Mouse (Mus musculus) right cerebral cortex, postnatal 10 days (tissue): ENCODE measurements around the gene Nfkb2.

ENCODE experiments used
- DNase-seq, 2 experiments: peaks; one replicate each; pipeline ENCODE4 v3.0.0; 2021; ENCODE audit warnings: low spot score in 2 of 2

Nfkb2 gene

DNA sequence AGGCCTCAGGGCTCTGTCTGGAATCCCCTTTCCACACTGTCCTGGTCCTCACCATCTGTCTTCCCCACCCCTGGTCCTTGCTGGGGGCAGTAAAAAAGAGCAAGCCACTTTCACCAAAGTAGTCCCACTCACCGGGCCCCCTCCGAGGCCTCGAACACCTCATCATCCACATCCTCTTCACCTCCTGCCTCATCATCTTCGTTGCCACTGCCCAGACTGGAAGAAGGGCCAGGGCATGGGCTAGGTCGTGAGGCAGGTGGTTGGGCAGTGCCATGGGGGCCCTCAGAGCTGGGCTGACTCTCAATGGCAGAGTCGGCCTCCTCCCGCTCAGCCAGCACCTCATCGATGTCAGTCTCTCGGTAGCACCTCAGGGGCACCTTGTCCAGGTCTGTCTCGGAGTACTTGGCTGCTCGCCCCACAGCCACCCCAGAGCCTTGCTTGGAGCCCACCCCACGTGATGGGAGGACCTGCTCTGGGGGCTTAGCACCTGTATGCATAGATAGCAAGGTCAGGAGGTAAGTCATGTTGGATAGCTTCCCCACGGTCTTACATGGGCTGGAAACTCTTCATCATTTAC lies 19.0 kb downstream of the Nfkb2 start:
- peak in 1 of 2 experiments; percentile 46 for DNase-seq

DNA sequence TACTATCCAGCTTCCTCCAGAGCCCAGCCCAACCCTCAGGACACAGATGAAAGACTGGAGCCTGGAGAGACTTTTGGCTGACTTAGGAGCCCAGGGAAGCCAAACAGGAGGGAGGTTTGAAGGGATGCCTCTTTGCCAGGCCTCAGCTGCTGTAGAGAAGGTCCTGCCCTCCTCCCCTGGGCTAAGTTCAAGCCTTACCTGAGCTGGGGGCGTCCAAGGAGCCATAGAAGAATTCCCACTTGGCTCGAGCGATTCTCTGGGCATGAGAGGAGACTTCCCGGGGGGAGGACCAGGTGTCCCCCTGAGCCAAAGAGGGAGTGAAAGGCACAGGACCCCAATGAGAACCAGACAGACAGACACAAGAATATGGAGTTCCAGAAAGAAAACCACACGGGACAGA lies 19.6 kb downstream of the Nfkb2 start:
- no peak for DNase-seq

DNA sequence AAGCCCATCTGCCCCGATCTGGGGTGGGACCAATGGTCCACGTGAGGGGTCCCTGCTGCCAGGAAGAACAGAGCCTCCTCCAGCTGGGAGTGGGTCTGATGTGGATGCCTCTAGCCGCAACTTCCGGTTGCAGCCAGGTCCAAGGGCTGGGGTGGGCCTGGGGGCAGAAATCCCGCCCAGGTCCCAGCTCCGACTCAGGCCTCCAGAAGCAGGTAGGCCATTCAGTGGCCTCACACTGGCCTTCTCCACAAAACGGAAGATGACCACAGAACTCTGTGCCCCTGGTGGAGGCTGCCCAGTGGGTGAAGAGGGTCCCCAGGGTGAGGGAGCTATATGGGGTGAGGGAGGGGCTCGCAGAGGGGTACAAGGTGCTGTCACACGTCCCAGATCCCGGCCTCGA lies 20.2 kb downstream of the Nfkb2 start:
- no peak for DNase-seq

DNA sequence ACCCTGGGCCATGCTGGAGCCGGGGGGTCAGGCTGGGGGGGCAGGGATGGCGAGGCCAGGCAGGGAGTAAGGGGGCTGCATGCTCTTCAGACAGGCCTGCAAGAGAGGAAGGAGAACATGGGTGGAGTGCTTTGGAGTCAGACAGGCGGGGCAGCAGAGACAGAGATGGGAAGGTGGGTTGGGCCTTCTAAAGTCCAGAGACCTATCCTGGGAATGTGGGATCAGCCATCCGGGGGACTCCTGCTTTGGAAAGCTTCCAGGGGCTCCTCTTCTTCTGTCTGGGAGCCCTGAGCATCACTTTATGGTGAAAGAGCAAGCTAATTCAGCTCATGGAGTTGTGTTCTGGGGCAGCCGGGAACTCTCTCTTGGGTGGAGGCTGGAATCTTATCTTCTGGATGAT lies 20.8 kb downstream of the Nfkb2 start:
- DNase-seq: no peak

DNA sequence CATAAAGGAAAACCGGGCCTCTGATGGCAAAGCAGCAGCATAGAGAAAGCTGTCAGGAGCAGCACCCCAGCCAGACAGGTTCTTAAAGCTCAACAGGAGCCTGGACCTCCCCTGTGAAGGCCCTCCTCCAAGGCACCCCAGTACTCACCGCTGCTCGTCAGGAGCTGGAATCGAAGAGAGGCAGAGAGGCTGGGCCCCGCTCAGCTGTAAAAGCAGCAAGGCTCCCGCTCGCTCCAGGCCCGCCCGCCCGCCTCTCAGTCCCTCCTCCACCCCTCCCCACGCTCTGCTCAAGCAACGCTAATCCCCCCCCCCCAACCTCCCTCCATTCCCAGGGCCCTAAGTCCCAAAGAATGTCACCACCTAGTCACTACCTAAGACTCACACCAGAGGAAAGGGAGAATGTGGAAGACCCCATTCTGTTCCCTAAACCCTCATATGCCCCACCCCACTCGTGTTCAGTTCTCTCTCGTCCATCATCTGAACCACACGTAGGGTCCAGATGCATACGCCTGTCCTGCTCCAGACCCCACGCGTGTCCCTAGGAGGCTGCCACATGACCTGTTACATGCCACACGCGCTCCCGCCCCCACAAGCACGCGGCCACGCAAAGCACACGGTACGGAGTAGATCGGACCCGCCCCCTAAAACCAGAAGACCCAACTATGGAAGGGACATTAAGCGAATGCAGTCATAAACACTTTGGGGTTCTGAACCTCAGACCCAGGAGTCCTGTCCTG lies 22.1 kb downstream of the Nfkb2 start:
- peak; percentile 63 to 76 for DNase-seq

DNA sequence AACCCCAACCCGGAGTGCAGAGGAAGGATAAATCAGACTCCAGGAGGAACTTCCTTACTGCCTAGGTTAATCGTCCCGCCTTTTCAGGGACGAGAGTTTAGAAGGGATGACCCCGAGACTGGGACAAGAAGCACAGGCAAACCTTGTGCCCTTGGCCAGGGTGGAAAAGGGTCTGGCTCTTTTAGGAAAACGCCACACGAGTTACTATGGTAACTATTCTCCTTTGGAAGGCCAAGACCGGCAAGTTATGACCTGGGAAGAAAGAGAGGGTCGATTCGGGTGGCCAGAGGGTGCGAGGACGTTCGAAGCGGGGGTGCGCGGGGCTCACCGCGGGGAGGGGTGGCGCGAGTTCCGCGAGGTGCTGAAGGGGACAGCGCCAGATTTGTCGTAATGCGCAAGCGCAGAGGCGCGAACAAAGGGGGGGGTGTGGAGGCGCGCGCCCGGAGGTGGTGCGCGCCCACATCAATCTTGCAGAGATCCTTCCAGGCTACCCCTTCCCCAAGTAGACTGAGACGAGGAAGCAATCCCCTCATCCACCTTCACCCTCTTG lies 22.7 kb downstream of the Nfkb2 start, which contains the start of gene Psd:
Gene Psd, minus strand, starts transcription at position 401 of the 550 bp plus-strand sequence.
- DNase-seq: peak; percentile 80 to 83

DNA sequence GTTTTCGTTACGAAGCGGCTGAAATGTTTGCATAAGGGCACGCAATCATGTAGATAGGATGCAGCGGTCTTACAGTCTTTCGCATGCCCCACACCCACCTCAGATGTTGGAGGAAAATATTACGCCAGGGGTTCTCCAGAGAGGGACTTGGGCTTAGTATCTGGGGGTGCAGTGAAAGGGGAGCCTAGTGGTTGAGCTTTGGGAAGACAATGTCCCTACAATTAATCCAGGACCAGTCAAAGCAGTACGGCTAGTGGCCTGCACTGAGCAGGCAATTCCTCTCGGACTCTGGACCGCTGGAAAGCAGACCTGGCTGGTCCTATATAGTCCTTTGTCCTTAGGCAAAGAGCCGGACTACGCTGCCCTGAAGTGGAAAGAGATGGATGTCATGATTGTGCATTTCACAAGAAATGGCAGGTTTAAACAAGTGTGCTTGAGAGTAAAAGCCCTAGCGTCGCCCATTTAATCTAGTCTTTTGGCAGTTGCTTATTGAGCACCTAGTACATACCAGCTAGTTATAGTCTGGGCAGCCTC lies 23.5 kb downstream of the Nfkb2 start:
- DNase-seq: peak in 1 of 2 experiments; percentile 53

DNA sequence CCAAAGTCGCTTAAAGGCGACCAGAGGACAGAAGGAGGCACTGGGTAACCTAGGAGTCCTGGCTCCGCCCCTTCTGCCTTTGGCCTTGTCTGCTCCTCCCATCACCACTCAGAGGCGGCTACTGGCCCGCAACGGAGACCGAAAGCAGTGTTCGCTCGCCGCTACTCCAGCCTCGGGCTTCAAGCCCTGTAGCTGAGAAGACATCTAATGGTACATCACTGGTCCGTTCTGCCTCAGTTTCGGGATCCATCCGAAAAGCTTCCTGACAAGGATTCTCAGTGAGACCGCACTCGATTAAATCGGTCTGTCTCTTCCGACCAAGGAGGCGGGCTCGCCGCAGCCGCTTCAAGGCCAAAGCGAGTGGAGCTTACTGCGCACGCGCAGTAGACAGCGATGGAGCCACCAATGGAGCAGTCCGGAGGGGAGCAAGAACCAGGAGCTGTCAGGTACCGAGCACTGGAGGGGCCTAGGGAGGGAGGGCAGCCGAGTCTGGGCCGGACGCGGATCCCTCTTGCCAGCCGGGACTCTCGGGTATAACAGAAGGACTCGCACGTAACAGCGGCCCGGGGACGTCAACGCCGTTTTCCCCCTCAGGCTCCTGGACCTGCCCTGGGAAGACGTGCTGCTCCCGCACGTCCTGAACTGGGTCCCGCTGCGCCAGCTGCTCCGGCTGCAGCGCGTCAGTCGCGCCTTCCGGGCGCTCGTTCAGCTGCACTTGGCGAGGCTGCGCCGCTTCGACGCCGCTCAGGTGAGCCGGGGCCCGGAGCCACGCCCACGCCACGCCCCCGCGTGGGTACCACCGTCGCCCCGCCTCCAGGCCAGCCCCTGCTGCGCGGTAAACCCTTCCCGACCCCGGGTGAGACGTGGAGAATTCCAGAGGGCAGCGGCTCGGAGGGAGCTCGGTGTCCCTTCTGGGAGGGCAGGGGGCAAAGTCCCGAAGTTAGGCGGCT lies 24.2 kb downstream of the Nfkb2 start, which contains the start of gene Fbxl15:
Gene Fbxl15, plus strand, starts transcription at position 104 of the 950 bp plus-strand sequence.
- peak; percentile 98 for DNase-seq

DNA sequence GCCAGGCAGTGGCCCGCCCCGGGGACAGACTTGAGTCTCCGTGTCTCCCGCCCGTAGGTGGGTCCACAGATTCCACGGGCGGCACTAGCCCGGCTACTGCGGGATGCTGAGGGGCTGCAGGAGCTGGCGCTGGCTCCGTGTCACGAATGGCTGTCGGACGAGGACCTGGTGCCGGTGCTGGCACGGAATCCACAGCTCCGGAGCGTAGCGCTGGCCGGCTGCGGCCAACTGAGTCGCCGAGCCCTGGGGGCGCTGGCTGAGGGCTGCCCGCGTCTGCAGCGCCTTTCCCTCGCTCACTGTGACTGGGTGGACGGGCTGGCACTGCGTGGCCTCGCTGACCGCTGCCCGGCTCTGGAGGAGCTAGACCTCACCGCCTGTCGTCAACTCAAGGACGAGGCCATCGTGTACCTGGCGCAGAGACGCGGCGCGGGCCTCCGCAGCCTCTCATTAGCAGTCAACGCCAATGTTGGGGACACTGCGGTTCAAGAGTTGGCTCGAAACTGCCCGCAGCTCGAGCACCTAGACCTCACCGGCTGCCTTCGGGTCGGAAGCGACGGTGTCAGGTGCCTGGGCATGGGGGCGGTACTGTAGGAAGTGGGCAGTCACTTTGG lies 25.0 kb downstream of the Nfkb2 start:
- peak; percentile 49 to 59 for DNase-seq

DNA sequence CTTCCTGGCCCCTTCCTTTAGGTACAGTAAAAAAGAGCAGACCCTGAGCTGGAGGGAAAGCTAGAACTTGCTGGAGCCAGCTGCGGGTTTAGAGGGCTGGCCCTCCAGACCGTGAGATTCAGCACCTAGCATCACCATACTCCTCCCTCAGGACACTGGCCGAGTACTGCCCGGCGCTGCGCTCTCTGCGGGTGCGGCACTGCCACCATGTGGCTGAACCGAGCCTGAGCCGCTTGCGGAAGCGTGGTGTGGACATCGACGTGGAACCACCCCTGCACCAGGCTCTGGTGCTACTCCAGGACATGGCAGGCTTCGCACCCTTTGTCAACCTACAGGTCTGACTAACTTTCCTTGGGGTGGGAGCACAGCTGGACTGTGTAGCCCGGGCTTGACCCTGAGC lies 25.8 kb downstream of the Nfkb2 start:
- DNase-seq: peak; percentile 86 to 87

DNA sequence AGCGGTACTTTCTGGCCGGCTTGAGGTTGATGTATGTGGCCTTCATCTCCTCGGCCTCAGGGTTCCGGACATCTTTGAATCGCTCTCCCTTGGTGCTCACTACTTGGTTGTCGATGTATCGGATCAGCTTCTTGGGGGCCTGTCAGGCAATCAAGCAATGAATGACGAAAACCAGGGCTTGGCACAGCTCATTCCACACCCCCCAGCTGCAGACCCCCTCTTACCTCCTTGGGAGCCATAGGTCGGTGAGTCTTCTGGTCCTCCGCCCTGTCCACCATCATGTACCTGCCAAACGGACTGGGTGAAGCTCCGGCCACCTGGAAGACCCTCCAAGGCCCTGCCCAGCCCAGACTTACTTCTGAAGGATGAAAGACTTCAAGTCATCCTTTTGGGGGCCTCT lies 26.6 kb downstream of the Nfkb2 start:
- DNase-seq: peak in 1 of 2 experiments; percentile 31

DNA sequence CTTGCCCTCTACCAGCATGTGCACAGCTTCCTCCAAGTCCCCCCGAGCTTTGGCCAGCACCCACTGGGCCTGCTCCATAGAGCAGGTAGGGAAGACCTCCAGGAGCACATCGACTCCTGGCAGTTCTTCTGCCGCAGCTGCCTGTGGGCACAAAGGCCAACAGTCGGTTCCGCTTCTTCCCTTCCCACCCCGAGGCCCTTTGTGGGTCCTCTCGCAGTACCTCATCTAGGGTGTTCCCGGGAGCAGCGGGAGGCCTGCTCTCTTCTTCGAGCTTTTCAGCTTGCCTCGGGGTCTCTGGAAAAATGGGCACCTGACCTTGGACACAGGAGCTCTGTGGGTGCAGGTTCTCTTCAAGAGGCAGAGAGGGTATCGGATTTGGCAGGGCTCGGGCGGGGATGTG lies 27.2 kb downstream of the Nfkb2 start:
- peak in 1 of 2 experiments; percentile 34 for DNase-seq

DNA sequence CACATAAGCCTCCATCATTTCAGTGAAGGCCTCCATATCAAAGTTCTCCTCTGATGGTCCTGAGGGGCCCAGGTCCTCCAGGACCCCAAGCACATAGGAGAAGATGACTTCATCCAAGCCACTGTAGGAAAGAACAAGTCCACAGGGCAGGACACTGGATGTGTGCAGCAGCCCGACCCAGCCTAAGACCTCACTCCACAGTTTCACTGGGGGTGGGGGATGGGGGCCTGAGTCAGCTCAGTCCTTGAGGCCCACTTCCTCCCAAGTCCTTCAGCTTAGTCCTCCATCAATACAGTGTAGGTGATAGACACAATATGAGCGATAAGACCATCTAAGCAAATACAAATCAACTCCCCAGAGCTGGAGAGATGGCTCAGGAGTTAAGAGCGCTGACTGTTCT lies 27.8 kb downstream of the Nfkb2 start:
- peak in 1 of 2 experiments; percentile 29 for DNase-seq

DNA sequence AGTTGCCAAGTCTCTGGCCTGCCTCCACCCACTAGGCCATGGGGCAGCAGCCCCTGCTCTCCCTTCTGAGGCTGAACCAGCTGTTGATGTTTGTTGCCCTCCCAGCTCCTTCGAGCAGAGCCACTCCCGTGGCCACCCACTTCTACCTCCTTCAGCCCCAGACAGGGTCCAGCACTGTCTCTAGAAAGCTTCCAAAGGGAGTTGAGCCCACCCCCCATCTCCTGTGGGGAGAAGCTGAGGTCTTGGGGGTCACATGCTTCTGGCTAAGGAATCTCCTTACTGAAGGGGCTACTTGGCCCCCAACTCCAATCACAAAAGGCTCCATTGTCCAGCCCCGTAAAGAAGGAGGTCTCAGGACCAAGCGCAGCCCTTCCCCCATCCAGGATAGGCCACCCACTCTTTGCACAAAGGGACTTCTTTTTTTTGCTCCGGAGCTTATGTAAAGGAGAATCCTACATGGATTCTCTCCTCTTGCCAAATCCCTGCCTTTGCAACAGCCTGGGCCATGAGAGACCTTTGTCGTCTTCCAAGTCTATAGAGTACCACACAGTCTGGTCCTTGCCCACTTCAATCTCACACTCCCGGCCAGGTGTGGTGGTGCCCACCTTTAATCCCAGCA lies 28.7 kb downstream of the Nfkb2 start:
- peak in 1 of 2 experiments; percentile 27 for DNase-seq

DNA sequence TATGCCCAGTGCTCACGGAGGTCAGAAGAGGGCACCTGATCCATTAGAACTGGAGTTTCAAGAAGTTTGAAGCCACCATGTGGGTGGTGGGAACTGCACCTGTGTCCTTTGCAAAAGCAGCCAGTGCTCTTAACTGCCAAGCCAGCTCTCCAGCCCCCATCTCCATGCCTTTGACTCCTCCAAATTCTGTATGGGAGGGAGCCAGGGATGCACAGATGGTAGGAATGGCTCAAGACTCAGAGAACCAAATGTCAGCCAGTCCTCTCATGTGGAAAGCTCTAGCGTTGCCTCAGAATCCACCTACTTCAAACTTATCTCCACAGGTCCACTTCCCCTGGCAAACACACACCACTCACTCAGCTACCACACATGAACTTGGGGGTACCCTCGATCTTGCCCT lies 29.8 kb downstream of the Nfkb2 start:
- DNase-seq: peak in 1 of 2 experiments; percentile 24

DNA sequence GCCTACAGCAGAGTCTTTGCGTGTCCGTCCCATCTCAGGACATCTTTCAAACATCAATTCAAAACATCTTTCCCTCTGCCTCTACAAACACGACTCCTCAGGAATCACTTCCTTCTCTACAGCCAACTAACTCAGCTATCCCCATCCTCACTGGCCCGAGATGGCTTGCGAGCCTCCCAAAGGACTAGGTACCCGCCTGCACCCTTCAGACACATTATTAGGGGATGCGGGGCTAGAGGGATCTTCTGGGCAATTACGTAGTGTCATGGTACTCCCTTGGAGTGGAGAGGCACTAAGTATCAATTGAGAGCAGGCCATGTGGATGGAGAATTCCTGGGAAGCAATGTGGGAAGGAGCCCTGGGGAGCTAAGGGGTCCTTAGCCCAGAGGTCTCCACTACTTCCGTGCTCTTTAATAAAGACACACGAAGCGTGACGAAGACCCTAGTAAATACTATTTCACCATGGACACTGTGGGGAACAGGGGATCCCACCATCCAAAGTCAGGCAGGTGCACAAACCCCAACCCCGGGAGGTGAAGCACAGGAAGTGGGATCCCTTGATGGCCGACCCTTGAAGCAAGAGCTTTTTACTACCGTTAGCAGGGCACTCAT lies 33.7 kb downstream of the Nfkb2 start:
- no peak for DNase-seq

DNA sequence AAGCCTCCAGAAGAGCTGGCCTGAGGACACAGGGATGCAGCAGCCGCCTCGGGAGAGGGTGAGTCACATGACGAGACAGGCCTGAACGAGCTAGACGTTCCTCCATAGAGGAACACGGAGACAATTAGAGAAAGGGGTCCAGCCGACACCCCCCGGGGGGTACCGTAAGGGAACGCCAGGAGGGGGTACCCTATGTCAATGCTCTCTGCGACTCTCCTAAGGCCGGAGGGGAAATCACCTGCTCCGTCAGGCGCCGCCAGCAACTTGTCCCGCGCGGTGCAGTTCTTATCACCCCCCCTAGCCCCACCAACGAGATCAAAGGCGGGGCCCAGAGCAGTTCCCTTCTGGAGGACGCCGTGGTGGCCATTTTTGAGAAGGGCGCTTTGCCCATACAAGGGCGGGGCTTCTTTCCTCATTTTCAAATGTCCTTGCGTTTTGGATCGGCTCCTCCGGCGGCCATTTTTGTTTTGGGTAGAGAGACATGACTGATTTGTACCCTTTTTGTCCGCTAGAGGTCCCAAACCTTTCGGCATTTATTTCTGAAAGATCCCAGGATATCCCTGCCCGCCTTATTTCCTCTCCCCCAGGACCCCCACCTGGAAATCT lies 34.3 kb downstream of the Nfkb2 start, which contains the start of gene Cuedc2:
Gene Cuedc2, minus strand, starts transcription at position 372 of the 606 bp plus-strand sequence.
- DNase-seq: peak; percentile 98 to 99

DNA sequence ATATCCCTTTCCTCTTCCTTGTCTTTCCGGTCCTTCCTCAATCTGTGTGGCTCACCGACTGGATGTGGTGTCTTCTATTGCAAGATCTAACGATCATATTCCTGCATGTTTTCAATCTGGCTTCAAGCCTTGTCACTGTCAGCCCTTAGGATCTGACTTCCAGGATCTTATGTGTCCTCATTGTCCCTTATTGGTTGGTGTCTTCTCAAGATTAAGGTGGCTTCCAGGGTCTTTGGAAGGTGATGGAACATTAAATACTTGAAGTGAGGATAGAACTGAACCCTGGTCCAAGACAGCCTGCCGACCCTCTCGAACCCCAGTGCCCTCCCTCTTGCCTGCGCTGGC lies 34.8 kb downstream of the Nfkb2 start:
- no peak for DNase-seq

DNA sequence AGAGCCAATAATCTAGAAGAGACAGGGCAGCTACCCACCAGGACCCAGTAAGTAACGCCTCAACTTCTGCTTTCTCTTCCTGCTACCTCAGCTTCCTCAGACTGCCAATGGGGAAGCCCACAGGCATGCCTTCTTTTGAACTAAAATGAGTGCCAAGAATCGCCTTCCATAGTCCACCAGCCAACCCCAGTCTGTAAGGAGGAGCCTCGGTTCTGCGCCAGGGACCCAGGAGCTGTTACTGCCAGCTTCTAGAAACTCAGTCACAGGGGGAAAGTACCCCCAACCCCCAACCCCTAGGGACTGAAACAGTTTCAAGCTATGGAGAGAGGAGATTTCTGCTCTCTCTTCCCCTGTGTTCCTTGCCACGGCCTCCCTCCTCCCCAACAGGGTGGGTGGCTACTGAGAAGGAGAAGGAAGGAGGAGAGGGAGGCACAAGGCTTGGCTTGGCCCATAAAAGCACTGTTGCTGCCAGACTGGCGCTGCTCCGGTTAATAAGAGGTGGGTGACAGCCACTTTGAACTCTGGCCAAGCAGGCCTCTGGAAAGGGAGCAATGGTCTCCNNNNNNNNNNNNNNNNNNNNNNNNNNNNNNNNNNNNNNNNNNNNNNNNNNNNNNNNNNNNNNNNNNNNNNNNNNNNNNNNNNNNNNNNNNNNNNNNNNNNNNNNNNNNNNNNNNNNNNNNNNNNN lies 35.3 kb downstream of the Nfkb2 start:
- DNase-seq: peak; percentile 79 to 80
